8 mouse cellular contexts compared by ENCODE assay signal in the genomic region with DNA sequence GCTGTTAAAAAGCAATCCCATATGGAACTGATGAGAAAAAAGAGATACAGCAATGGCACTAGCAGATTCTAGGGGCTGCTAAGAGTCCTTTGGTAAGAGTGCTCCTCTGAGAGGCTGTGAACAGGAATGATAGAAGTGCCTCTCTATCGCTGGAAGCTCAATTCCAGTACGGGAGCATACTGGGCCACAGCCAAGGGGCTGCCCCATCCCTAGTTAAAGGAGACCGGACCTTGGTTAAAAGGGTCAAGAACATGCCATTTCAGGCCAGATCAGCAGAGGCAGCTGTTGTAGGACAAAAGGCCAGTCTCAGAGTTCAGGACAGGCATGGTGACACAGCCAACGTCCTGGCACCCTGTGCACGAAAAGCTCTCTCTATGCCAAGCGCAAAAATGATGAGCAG. TPM values are rescaled to one million over a fixed set of nuclear protein-coding genes. Genes with fewer than 3 reads are reported as not detected.
DNase-seq lines count a peak whose midpoint lies in the region; ATAC-seq and TF ChIP-seq lines count a peak whose summit lies in the region.

No protein-coding gene starts in this region.

- WGBS in embryonic facial prominence, embryonic 12.5 days = 85% methylated on average over 6 of the region's 6 CpGs
- 87% methylated on average over 6 of the region's 6 CpGs for WGBS in embryonic facial prominence, embryonic 10.5 days
- WGBS in kidney, embryonic 14.5 days = 76% methylated on average over 6 of the region's 6 CpGs
- 13% methylated on average over 6 of the region's 6 CpGs for WGBS in cerebellum, adult 2 months
- WGBS in hindbrain, embryonic 14.5 days = 80% methylated on average over 6 of the region's 6 CpGs

- no peak for TF ChIP-seq CTCF in cerebellum, adult 2 months (IDR thresholded peaks at IDR 0.05; ENCODE audit: borderline replicate concordance, insufficient read depth, low read depth, low read length)

- H3K4me3 ChIP-seq in embryonic facial prominence, embryonic 12.5 days = no peak overlapping the region
- H3K4me3 ChIP-seq in embryonic facial prominence, embryonic 10.5 days = no peak overlapping the region
- no peak overlapping the region for H3K4me3 ChIP-seq in kidney, embryonic 14.5 days (ENCODE audit: low read length)
- peak overlapping the region; percentile 76 for H3K4me3 ChIP-seq in cerebellum, adult 2 months (replicated peaks; ENCODE audit: insufficient read depth, low read depth, low read length)
- no peak overlapping the region; the same call in 1 of the 2 replicates for H3K4me3 ChIP-seq in hindbrain, embryonic 14.5 days (replicated peaks; ENCODE audit: low read length)

- H3K9ac ChIP-seq in embryonic facial prominence, embryonic 12.5 days = no peak overlapping the region
- no peak overlapping the region for H3K9ac ChIP-seq in kidney, embryonic 14.5 days (ENCODE audit: low read depth, low read length)
- H3K9ac ChIP-seq in hindbrain, embryonic 14.5 days = peak overlapping the region; percentile 94; the same call in 1 of the 2 replicates

- ATAC-seq in embryonic facial prominence, embryonic 12.5 days (ENCODE audit: insufficient number of reproducible peaks, insufficient read depth, low FRiP score, low TSS enrichment) = no peak
- ATAC-seq in kidney, embryonic 14.5 days (ENCODE audit: low FRiP score, low TSS enrichment) = no peak
- no peak for ATAC-seq in hindbrain, embryonic 14.5 days (ENCODE audit: low FRiP score)

- H3K27ac ChIP-seq in embryonic facial prominence, embryonic 12.5 days = no peak overlapping the region
- H3K27ac ChIP-seq in embryonic facial prominence, embryonic 10.5 days (replicated peaks) = no peak overlapping the region
- no peak overlapping the region for H3K27ac ChIP-seq in kidney, embryonic 14.5 days (ENCODE audit: low read depth, low read length)
- H3K27ac ChIP-seq in cerebellum, adult 2 months (ENCODE audit: insufficient read depth, low read length) = peak overlapping the region; percentile 99
- H3K27ac ChIP-seq in hindbrain, embryonic 14.5 days = no peak overlapping the region

- no peaks in the 10 kb centered on the region for H3K36me3 ChIP-seq in embryonic facial prominence, embryonic 12.5 days
- H3K36me3 ChIP-seq in embryonic facial prominence, embryonic 10.5 days (replicated peaks) = no peaks in the 10 kb centered on the region
- no peaks in the 10 kb centered on the region for H3K36me3 ChIP-seq in kidney, embryonic 14.5 days (ENCODE audit: control insufficient read depth, insufficient read depth, low read length)
- H3K36me3 ChIP-seq in hindbrain, embryonic 14.5 days (replicated peaks; ENCODE audit: control insufficient read depth, insufficient read depth) = no peaks in the 10 kb centered on the region

- DNase-seq in embryonic facial prominence, embryonic 10.5 days (ENCODE audit: low spot score) = no peak
- DNase-seq in kidney, postnatal 36 days = peak; percentile 24 to 35
- DNase-seq in cerebellum, adult 2 months = peak; percentile 48 to 61
- DNase-seq in hindbrain, embryonic 14.5 days (ENCODE audit: low spot score) = no peak
- DNase-seq in spleen, postnatal 4 days (ENCODE audit: low spot score in 2 of 2) = no peak
- no peak for DNase-seq in MN1 (ENCODE audit: low spot score)

- peaks cover 3% of the 10 kb centered on the region; the same call in 1 of the 2 replicates for H3K4me1 ChIP-seq in embryonic facial prominence, embryonic 12.5 days
- peaks cover 25% of the 10 kb centered on the region for H3K4me1 ChIP-seq in embryonic facial prominence, embryonic 10.5 days
- H3K4me1 ChIP-seq in kidney, embryonic 14.5 days (ENCODE audit: control insufficient read depth, insufficient read depth, low read length) = peaks cover 6% of the 10 kb centered on the region; the same call in 1 of the 2 replicates
- peaks cover 6% of the 10 kb centered on the region; the same call in 1 of the 2 replicates for H3K4me1 ChIP-seq in cerebellum, adult 2 months (ENCODE audit: control insufficient read depth, insufficient read depth, low read length)
- peaks cover 22% of the 10 kb centered on the region for H3K4me1 ChIP-seq in hindbrain, embryonic 14.5 days (replicated peaks; ENCODE audit: control insufficient read depth, insufficient read depth, low read length)

- no peaks in the 10 kb centered on the region for H3K27me3 ChIP-seq in embryonic facial prominence, embryonic 12.5 days
- H3K27me3 ChIP-seq in embryonic facial prominence, embryonic 10.5 days (replicated peaks; ENCODE audit: low read depth, poor library complexity, severe bottlenecking) = peaks cover 39% of the 10 kb centered on the region
- no peaks in the 10 kb centered on the region for H3K27me3 ChIP-seq in kidney, embryonic 14.5 days (ENCODE audit: control insufficient read depth, insufficient read depth, low read length)
- H3K27me3 ChIP-seq in cerebellum, adult 2 months (ENCODE audit: control insufficient read depth, insufficient read depth, low read length) = no peaks in the 10 kb centered on the region
- H3K27me3 ChIP-seq in hindbrain, embryonic 14.5 days (ENCODE audit: control insufficient read depth, insufficient read depth, low read length) = no peaks in the 10 kb centered on the region

- peak overlapping the region; percentile 88; the same call in 1 of the 2 replicates for H3K4me2 ChIP-seq in embryonic facial prominence, embryonic 12.5 days (replicated peaks)
- H3K4me2 ChIP-seq in kidney, embryonic 14.5 days (replicated peaks; ENCODE audit: low read depth, low read length) = no peak overlapping the region
- peak overlapping the region; percentile 97 for H3K4me2 ChIP-seq in hindbrain, embryonic 14.5 days (replicated peaks)

- H3K9me3 ChIP-seq in embryonic facial prominence, embryonic 12.5 days = no peaks in the 10 kb centered on the region
- no peaks in the 10 kb centered on the region for H3K9me3 ChIP-seq in embryonic facial prominence, embryonic 10.5 days
- no peaks in the 10 kb centered on the region for H3K9me3 ChIP-seq in kidney, embryonic 14.5 days (ENCODE audit: control insufficient read depth, low read length)
- no peaks in the 10 kb centered on the region for H3K9me3 ChIP-seq in hindbrain, embryonic 14.5 days (ENCODE audit: control insufficient read depth, low read length)

- TF ChIP-seq POLR2A in cerebellum, adult 2 months (IDR thresholded peaks at IDR 0.05; ENCODE audit: borderline replicate concordance, insufficient read depth, low read length) = peak; percentile 27; the same call in 1 of the 2 replicates

RNA-seq across cellular contexts. Expression of a gene that starts 1.4 kb away (rescaled TPM):
- polyA plus RNA-seq in embryonic facial prominence, embryonic 12.5 days (2016; fragmentation: Nextera tagmentation; extraction: Ambion mirVana) = 3.8 and 4.3 TPM in 2 replicates
- polyA plus RNA-seq in embryonic facial prominence, embryonic 10.5 days (2016; fragmentation: Nextera tagmentation; extraction: Ambion mirVana) = 0.72 TPM in 2 replicates
- polyA plus RNA-seq in kidney, embryonic 14.5 days (2014; fragmentation: Nextera tagmentation; extraction: Ambion mirVana) = 1.3 and 2.3 TPM in 2 replicates
- polyA plus RNA-seq in cerebellum, adult 2 months (2012; rRNA removed) = 44.9 and 46.0 TPM in 2 replicates
- polyA plus RNA-seq in hindbrain, embryonic 14.5 days (2014; fragmentation: Nextera tagmentation; extraction: Ambion mirVana) = 18.6 and 21.4 TPM in 2 replicates

RNA-seq across cellular contexts. Expression of a gene that starts 26.2 kb away (rescaled TPM):
- 23.4 and 29.3 TPM in 2 replicates for polyA plus RNA-seq in embryonic facial prominence, embryonic 12.5 days (2016; fragmentation: Nextera tagmentation; extraction: Ambion mirVana)
- 25.9 and 27.1 TPM in 2 replicates for polyA plus RNA-seq in embryonic facial prominence, embryonic 10.5 days (2016; fragmentation: Nextera tagmentation; extraction: Ambion mirVana)
- 15.7 and 20.9 TPM in 2 replicates for polyA plus RNA-seq in kidney, embryonic 14.5 days (2014; fragmentation: Nextera tagmentation; extraction: Ambion mirVana)
- 146 and 163 TPM in 2 replicates for polyA plus RNA-seq in cerebellum, adult 2 months (2012; rRNA removed)
- 79.3 and 88.9 TPM in 2 replicates for polyA plus RNA-seq in hindbrain, embryonic 14.5 days (2014; fragmentation: Nextera tagmentation; extraction: Ambion mirVana)

Comparison
In these comparisons a context has a peak if more than half of its experiments do, and no peak if none do; other contexts are left out.
1. DNase-seq: peak in kidney, postnatal 36 days (2 of 2) and cerebellum, adult 2 months (2 of 2); none in embryonic facial prominence, embryonic 10.5 days (single experiment), hindbrain, embryonic 14.5 days (single experiment), spleen, postnatal 4 days (0 of 2) and MN1 (single experiment).